Mouse (Mus musculus) cerebellum, postnatal 14 days (tissue): ENCODE measurements at regions not wholly inside any gene's neighbourhood (a gene's known extent, or its start where the extent isn't known, plus 50 kb on each side); places are given as distances from the start of the nearest gene placed in this dataset.

Experiments
- DNase-seq, 2 experiments: peaks; one replicate each; pipeline ENCODE4 v3.0.0; 2021; ENCODE audit warnings: mixed read lengths in 2 of 2

DNA sequence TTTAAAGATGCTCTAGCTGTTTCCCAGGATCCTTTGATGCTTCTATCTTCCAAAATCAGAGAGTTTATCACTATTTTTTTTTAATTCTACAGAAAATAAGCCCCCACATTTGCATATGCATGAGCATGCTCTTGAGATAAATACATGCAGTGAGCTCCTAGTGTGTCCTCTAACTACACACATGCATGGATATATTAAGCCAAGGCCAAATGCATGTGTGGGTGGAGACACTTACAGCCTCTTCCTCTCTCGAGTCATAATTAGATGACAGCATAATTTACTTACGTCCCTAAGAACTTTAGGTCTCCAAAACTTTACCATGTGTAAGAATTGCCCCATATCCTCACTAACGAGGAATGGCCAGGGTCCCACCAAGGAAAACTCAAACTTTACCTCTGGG is 189.9 kb upstream of the Gcfc2 start:
- DNase-seq, result no peak

GRCm38 (mm10) chr6:81738466-81738865 is 185.0 kb upstream of the Gcfc2 start:
- no peak for DNase-seq

- no peak for DNase-seq
Measured at GRCm38 (mm10) chr6:81749681-81750080, 173.8 kb upstream of the Gcfc2 start.

- DNase-seq, result no peak
Measured at GRCm38 (mm10) chr6:81751631-81752030, 171.8 kb upstream of the Gcfc2 start.

DNA sequence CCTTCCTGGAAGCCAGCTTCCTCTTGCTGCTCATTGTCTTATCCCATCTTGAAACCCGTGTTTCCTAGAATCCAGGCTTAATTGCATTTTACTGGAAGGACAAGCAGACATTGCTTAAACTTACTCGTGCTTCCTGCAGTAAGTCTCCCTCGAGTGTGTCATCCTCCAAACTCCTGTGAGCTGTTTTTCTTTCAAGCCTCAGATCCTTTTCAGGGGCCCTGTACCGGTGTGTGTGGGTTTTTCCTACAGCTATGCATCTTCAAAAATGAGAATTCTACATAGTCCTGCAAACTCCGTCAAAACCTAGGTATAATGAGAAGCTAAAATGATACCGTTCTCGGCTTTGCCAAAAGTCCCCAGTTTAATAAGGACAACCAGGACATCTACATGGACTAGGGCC is 167.2 kb upstream of the Gcfc2 start:
- no peak for DNase-seq

- no peak for DNase-seq
Measured at GRCm38 (mm10) chr6:81758876-81759275, 164.6 kb upstream of the Gcfc2 start.

DNA sequence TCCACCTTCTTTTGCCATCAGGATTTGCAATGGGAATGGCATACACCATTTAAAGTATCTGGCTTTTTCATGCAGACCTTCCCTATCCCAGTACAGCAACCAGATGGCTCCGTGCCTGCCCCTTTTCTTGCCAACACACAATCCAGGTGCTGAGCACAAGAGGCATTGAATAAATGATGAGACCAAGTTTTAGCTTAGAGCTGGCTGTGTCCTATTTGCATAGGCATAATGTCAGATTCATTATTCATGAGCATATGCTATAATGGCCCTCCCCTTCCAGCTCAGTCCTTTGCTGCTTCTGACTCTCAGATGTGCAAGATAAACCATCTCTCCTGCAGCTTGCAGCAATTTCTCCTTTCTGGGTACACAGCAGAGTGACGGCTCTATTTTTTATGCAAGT is 163.3 kb upstream of the Gcfc2 start:
- peak in 1 of 2 experiments; percentile 30 for DNase-seq

DNA sequence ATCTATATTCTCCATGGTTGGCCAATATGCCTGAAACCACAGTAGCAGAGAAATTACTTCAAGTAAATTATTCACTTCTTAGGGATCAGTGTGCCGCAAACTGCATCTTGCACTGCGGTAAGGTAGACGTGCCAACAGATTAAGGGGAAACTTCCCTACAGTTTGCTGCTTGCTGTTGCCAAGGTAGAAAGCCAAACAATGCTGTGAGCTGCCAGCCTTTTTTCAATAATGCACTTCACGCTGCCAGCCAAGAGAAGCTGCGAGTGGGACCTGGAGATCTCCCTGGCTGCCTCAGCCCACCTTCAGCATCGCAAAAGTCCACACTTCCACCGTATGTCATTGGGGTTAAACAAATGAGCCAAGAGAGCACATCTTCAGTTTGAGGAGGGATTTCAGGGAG is 157.6 kb upstream of the Gcfc2 start:
- DNase-seq, result peak; percentile 27 to 65

- DNase-seq, result no peak
Measured at GRCm38 (mm10) chr6:81766800-81767199, 156.7 kb upstream of the Gcfc2 start.

DNA sequence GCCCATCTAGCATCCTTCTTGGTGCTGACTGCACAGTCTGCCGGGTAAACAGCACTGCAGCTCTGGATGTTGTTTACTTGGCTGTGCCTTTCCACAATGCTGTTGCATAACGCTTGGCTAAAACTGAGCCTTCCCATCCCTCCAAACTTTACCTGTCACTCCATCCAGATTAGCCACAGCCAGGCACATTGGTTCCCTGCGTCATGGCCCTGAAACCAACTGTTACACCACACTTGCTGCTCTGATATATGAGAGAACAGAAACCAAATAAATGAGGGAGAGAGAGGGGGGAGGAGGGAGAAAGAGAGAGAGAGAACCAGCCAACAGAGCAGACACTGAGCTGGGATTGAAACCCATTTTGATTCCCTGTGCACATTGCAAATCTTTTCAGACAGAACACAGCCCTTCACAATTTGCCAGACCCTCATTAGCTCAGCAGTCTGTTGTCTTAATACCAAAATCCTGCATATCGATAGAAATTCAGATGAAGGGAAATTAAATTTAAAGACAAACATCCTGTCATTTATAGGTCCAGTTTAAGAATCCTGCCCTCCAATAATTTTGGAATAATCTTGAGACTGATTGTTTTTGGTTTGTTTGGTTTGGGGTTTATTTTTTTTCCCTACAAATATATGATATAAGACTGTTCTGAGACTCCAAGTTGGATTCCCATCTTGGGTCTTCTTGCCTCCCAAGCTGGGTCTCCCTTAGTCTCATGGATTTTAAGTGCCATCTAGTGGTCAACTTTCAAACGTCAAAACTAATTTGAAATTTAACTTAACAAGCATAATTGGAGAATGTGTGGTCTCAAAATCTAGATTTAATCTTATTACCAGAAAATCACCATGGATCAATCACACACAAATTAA is 154.6 kb upstream of the Gcfc2 start:
- peak in 1 of 2 experiments; percentile 62 for DNase-seq

GRCm38 (mm10) chr6:81770301-81770700 is 153.2 kb upstream of the Gcfc2 start:
- DNase-seq, result no peak

DNA sequence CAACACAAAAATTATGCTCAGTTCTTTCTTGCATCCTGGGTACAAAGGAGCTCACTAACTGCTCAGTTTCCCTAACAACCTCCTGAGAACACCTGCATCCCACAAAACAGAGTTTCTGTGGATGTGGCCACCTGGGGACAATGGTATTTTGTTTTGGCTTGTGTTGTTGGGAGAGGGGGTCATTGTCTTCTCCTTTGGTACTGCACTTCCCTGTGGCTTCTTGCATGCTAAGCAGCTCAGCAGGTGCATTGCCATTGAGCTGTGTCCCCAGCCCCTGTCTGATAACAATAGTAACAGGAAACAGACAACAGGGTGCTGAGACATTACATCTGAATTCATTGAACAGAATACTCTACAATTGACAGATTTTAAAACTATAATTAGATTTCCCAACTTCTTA is 151.6 kb upstream of the Gcfc2 start:
- no peak for DNase-seq

- DNase-seq, result no peak
Measured at GRCm38 (mm10) chr6:81782131-81782530, 141.3 kb upstream of the Gcfc2 start.

GRCm38 (mm10) chr6:81782815-81783435 is 140.5 kb upstream of the Gcfc2 start:
- DNase-seq, result no peak

GRCm38 (mm10) chr6:81795281-81795680 is 128.2 kb upstream of the Gcfc2 start:
- peak in 1 of 2 experiments; percentile 24 for DNase-seq

DNA sequence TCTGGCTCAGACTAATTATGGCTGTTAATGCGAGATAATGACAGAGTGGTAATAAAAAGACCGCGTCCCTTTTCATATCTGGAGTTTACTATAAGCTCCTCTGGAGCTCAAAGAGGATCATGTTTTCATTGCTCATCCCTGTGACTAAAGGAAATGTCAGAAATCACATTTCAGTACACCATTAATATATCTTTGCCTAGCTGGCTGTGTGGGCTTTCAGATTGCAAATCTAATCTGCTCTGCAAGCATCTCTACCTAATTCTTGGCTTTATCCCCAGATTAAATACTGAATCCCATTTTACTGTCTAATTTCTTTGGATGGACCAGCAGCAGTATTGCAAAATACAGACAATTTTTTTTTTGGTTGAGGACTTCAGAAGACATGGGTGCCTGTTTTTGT is 122.6 kb upstream of the Gcfc2 start:
- DNase-seq, result no peak

DNA sequence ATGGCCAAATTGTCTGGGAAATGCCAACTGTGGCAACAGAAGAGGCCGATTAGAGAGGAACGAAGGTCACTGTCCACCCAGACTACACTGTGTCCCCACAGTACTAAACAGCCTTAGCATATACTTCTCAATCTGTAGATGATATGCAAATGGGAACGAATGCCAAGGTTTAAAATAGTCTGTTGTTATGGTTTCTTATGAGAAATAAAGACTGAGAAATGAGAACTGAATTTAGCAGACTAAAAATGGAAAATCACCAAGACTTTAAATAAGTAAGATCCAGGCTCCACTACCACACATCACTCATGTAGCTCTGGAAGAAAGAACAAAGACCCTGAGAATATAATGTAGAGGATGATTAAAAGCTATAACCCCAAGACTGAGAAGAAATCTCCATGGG is 121.7 kb upstream of the Gcfc2 start:
- no peak for DNase-seq

- DNase-seq, result no peak
Measured at GRCm38 (mm10) chr6:81805942-81806341, 117.5 kb upstream of the Gcfc2 start.

DNA sequence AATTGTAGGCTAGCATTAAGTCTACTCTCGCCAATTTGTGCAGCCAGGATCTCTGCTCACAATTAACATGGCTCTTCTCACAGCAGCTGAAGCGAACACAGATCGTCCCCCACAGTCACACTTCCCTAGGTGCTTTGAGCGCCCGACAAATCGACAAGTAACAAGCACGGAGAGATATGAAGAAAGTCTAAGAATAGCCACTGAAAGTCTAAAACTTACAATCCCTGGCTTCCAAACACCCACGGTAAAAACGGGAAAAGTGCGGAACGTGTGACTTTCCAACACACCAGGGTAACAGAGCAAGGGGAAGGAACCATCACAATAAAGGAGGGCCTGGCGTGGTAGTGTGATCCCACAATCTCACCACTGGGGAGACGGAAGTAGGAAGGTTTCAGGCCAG is 114.8 kb upstream of the Gcfc2 start:
- no peak for DNase-seq

GRCm38 (mm10) chr6:81815248-81815961 is 108.1 kb upstream of the Gcfc2 start:
- no peak for DNase-seq

DNA sequence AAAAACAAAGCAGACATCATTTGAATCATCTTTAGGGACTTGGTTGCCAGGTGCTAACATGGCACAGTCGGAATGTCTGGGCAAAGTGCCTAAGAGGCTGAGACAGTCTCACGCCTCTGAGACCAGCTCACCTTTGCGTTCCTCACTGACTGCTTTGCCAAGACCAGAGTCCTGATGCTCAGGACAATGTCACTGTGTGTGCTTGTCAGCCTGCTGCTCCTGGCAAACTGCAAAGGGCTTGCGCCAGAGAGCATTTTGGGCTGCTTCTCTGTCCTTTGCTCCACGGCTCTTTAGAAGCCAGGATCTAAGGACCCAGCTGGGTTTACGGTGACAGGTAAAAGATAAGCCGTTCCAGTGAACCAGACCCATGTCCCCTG is 107.5 kb upstream of the Gcfc2 start:
- peak; percentile 81 to 85 for DNase-seq

DNA sequence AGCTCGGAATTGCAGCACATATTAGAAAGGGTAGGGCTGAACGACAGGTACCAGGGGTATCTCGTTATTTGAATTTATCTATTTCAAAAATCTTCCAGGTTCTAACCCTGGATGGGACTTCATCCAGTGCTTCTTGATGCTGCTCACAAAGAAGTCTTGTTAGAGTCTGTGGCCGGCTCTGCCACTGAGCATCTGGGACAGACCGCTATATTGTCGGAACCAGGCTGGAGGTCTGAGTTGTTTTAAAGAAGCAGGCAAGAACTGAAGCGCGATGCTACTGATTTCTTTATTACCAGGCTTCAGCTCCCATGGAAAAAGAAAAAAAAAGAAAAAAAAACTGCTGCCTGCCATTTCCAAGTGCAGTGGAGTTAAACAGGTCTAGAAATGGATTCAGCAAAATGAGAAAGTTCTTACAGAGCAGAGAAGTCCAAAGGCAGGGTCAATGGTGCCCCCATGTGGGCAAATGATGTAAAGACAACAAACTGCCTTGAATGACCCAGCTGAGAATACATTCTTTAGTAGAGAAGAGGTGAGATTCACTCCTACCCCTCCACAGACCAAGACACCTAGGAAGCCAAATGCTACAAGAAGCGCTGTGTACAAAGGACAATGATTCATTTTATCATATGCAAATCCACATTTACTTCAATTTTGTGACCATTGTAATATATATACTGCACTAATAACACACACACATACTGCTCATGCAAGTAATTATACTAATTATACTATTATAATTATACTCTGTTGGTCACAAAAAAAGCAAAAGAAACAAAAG is 106.2 kb upstream of the Gcfc2 start:
- peak; percentile 80 to 81 for DNase-seq

DNA sequence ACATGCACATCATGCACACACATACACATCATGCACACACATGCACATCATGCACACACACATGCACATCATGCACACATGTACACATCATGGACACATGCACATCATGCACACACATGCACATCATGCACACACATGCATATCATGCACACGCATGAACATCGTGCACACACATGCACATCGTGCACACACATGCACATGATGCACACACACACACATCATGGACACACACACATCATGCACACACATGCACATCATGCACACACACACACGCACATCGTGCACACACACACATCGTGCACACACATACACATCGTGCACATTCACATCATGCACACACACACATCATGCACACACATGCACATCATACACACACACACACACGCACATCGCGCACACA is 104.9 kb upstream of the Gcfc2 start:
- no peak for DNase-seq
